Mouse (Mus musculus) midbrain, embryonic 11.5 days (tissue): ENCODE data around the gene Zfp750. TPM values are rescaled to one million over a fixed set of nuclear protein-coding genes. Genes with fewer than 3 reads are reported as not detected.
A peak's percentile ranks its signal among the peaks of the same experiment; 100 is the strongest.

Source experiments
- ATAC-seq: fragments of 200-750 bp; cut with Nextera tagmentation; 2 replicates; pipeline ENCODE4 v1.8.0; 2017; ENCODE audit warnings: moderate TSS enrichment, moderate library complexity; ENCODE audit not compliant: low FRiP score
- DNase-seq: peaks from one replicate; pipeline ENCODE4 v3.0.0; 2015; ENCODE audit warnings: low spot score; ENCODE audit errors: missing footprints
- H3K27ac ChIP-seq: fragments of 300-500 bp; sonication (generic); 2 replicates; pipeline ENCODE4 v1.5.1; 2014; ENCODE audit warnings: low read depth, low read length
- H3K27me3 ChIP-seq: fragments of 300-500 bp; sonication (generic); 2 replicates; pipeline ENCODE4 v1.6.1; 2014; ENCODE audit warnings: mild to moderate bottlenecking, low read length, moderate library complexity, mixed read lengths; ENCODE audit not compliant: control insufficient read depth, insufficient read depth
- H3K36me3 ChIP-seq: fragments of 300-500 bp; sonication (generic); 2 replicates; pipeline ENCODE4 v1.6.1; 2014; ENCODE audit warnings: mild to moderate bottlenecking, low read length, moderate library complexity, mixed read lengths; ENCODE audit not compliant: control insufficient read depth, insufficient read depth
- H3K4me1 ChIP-seq: fragments of 300-500 bp; sonication (generic); 2 replicates; pipeline ENCODE4 v1.6.1; 2014; ENCODE audit warnings: low read length; ENCODE audit not compliant: control insufficient read depth, insufficient read depth
- H3K4me2 ChIP-seq: fragments of 300-500 bp; sonication (generic); 2 replicates; pipeline ENCODE4 v1.6.1; 2014; ENCODE audit warnings: mild to moderate bottlenecking, moderate library complexity
- H3K4me3 ChIP-seq: fragments of 300-500 bp; sonication (generic); 2 replicates; pipeline ENCODE4 v1.5.1; 2014; ENCODE audit warnings: low read depth, low read length
- H3K9ac ChIP-seq: fragments of 300-500 bp; sonication (generic); 2 replicates; pipeline ENCODE4 v1.6.1; 2014; ENCODE audit warnings: low read length
- H3K9me3 ChIP-seq: fragments of 300-500 bp; sonication (generic); 2 replicates; pipeline ENCODE4 v1.6.1; 2016; ENCODE audit warnings: low read length; ENCODE audit not compliant: control insufficient read depth
- WGBS: fragments of 180-500 bp; shearing (Covaris S2); extraction: QIAGEN DNeasy Blood & Tissue Kit; methylation state at CpG from one replicate; pipeline ENCODE4 v1.1.7; 2014; 5-methylcytosine and 5-hydroxymethylcytosine counted together
- polyA plus RNA-seq: library from polyadenylated mRNA; unstranded; fragments of >200 nt; fragmentation: Nextera tagmentation; extraction: Ambion mirVana; gene quantifications from 2 replicates; pipeline ENCODE4 v1.2.1, GENCODE M21; 2014

The Zfp750 gene
- polyA plus RNA-seq, 1 experiment from 2014 or later, result 0.20 TPM

- no peak overlapping the region for H3K4me3 ChIP-seq
- no peaks in the 10 kb centered on the region for H3K9me3 ChIP-seq
- no peaks in the 10 kb centered on the region for H3K4me1 ChIP-seq
- ATAC-seq (no peak), DNase-seq (no peak)
- H3K9ac ChIP-seq, result no peak overlapping the region
- no peak overlapping the region for H3K27ac ChIP-seq
- no peaks in the 10 kb centered on the region; the same call in 1 of the 2 replicates for H3K36me3 ChIP-seq
- H3K27me3 ChIP-seq, result no peaks in the 10 kb centered on the region
- 87% methylated on average over 4 of the region's 4 CpGs for WGBS
- H3K4me2 ChIP-seq, result no peak overlapping the region
These were observed 17.6 kb downstream of the Zfp750 start for GRCm38 (mm10) chr11:121501525-121501924.

- ATAC-seq (no peak), DNase-seq (no peak)
- H3K4me1 ChIP-seq, result no peaks in the 10 kb centered on the region
- no peak overlapping the region for H3K4me2 ChIP-seq
- H3K36me3 ChIP-seq, result no peaks in the 10 kb centered on the region; the same call in 1 of the 2 replicates
- no peak overlapping the region for H3K4me3 ChIP-seq
- H3K9me3 ChIP-seq, result no peaks in the 10 kb centered on the region
- no peak overlapping the region for H3K27ac ChIP-seq
- H3K27me3 ChIP-seq, result no peaks in the 10 kb centered on the region
- no peak overlapping the region for H3K9ac ChIP-seq
These were observed 18.5 kb downstream of the Zfp750 start for GRCm38 (mm10) chr11:121500595-121500994.

DNA sequence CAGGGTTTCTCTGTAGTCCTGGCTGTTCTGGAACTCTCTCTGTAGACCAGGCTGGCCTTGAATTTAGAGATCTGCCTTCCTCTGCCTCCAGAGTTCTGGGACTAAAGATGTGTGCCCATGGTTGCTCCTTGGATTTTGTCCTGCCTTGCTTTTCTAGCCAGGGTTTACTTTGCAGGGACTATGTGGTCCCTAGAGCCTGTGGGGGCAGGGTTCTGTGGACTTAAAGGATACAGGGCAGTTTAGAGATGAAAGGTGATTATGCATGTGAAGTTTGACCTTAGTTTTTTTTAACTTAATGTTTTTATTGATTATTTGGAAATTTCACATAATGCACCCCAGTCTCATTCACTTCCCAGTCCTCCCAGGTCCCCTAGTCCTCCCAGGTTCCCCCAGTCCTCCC is 28.5 kb downstream of the Zfp750 start:
- ATAC-seq, result no peak
- no peak for DNase-seq
- Histone ChIP-seq H3K9me3 (no peaks in the 10 kb centered on the region), H3K27ac (no peak overlapping the region), H3K9ac (no peak overlapping the region), H3K4me2 (no peak overlapping the region), H3K36me3 (peaks cover 7% of the 10 kb centered on the region; the same call in 1 of the 2 replicates), H3K27me3 (no peaks in the 10 kb centered on the region), H3K4me1 (no peaks in the 10 kb centered on the region), H3K4me3 (no peak overlapping the region)

DNA sequence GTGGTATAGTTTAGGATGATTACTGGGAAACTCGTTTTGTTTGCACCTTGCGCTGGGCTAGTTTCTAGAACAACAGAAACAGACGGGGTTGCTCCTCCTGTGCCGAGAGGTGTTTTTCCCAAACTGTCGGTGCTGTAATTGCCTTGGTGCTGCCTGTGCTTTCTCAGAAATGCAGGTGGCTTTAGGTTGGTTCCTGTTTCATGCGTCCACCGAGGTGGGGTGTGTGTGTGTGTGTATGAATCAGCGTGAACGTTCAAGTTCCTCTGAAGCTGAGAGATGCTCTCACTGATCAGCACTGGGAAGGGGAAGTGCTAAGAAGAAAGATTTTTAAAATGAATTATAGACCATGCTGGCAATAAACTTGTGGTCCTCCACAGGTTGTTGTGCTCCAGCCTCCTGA is 33.3 kb downstream of the Zfp750 start:
- H3K27ac ChIP-seq, result no peak overlapping the region
- no peak for DNase-seq
- 92% methylated on average over 9 of the region's 9 CpGs for WGBS
- ATAC-seq, result no peak
- H3K27me3 ChIP-seq, result no peaks in the 10 kb centered on the region
- H3K9me3 ChIP-seq, result no peaks in the 10 kb centered on the region
- no peaks in the 10 kb centered on the region for H3K4me1 ChIP-seq
- H3K9ac ChIP-seq, result no peak overlapping the region
- no peaks in the 10 kb centered on the region for H3K36me3 ChIP-seq
- H3K4me2 ChIP-seq, result no peak overlapping the region
- H3K4me3 ChIP-seq, result no peak overlapping the region

DNA sequence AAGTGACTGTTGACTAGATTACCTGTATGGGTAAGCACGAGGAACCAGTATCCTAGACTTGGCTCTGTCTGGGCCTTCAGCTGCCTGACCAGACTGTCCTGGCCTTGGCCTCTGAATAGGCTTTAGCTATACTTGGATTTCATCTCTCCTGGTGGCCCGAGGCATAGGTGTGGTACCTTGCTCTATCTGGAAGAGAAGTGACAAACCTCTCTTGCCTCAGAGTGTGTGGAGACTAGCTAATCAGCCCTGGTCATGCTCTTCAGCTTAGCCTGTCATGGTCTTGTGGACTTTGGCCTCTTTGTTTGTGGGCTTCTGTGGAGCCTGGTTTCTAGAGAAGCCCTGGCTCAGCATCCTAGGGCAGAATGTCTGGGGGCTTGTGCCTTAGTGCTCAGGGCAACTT is 38.0 kb downstream of the Zfp750 start:
- Histone ChIP-seq H3K4me3 (no peak overlapping the region), H3K4me1 (no peaks in the 10 kb centered on the region), H3K27me3 (no peaks in the 10 kb centered on the region), H3K27ac (no peak overlapping the region), H3K9ac (no peak overlapping the region), H3K9me3 (no peaks in the 10 kb centered on the region), H3K36me3 (no peaks in the 10 kb centered on the region), H3K4me2 (no peak overlapping the region)
- DNase-seq, result no peak
- 95% methylated on average over 2 of the region's 2 CpGs for WGBS
- no peak for ATAC-seq

GRCm38 (mm10) chr11:121479476-121480203 is 39.5 kb downstream of the Zfp750 start:
- Histone ChIP-seq H3K9ac (no peak overlapping the region), H3K36me3 (no peaks in the 10 kb centered on the region), H3K9me3 (no peaks in the 10 kb centered on the region), H3K4me1 (no peaks in the 10 kb centered on the region), H3K4me3 (no peak overlapping the region), H3K4me2 (no peak overlapping the region), H3K27ac (no peak overlapping the region), H3K27me3 (no peaks in the 10 kb centered on the region)
- DNase-seq (no peak), ATAC-seq (no peak)
- 91% methylated on average over 15 of the region's 15 CpGs for WGBS

- H3K4me1 ChIP-seq, result peaks cover 2% of the 10 kb centered on the region; the same call in 1 of the 2 replicates
- no peaks in the 10 kb centered on the region for H3K36me3 ChIP-seq
- ATAC-seq (no peak), DNase-seq (peak; percentile 96)
- H3K27ac ChIP-seq, result no peak overlapping the region
- H3K27me3 ChIP-seq, result no peaks in the 10 kb centered on the region
- H3K9me3 ChIP-seq, result no peaks in the 10 kb centered on the region
- no peak overlapping the region for H3K9ac ChIP-seq
- H3K4me3 ChIP-seq, result no peak overlapping the region
- H3K4me2 ChIP-seq, result no peak overlapping the region
- WGBS, result 38% methylated on average over 9 of the region's 9 CpGs
These were observed 43.3 kb downstream of the Zfp750 start for GRCm38 (mm10) chr11:121475699-121476415.

DNA sequence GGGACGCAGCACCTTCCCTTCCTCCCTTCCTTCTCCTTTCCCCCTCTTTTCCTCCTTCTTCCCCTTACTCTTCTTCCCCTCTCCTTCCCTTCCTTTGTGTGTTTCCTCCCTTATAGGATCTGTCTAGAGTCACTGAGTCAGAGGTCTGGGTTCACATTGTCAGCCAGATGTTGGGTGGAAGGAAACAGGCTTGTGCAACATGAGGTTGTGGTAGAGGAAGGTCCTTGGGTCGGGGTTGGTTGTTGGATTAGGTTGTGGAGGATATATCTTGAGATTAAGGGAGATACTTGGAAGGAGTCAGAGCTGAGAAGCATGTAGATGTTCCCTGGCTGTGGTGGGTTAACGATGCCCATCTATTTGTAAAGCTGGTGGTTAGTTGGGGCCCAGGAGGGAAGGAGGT is 44.3 kb downstream of the Zfp750 start:
- H3K27ac ChIP-seq, result no peak overlapping the region
- no peak overlapping the region for H3K4me3 ChIP-seq
- no peaks in the 10 kb centered on the region for H3K27me3 ChIP-seq
- no peaks in the 10 kb centered on the region for H3K9me3 ChIP-seq
- peaks cover 2% of the 10 kb centered on the region; the same call in 1 of the 2 replicates for H3K4me1 ChIP-seq
- no peak overlapping the region for H3K4me2 ChIP-seq
- DNase-seq (no peak), ATAC-seq (no peak)
- WGBS, result 84% methylated on average over 3 of the region's 3 CpGs
- H3K9ac ChIP-seq, result no peak overlapping the region
- H3K36me3 ChIP-seq, result no peaks in the 10 kb centered on the region

GRCm38 (mm10) chr11:121467408-121467807 is 51.7 kb downstream of the Zfp750 start:
- Histone ChIP-seq H3K4me3 (no peak overlapping the region), H3K36me3 (no peaks in the 10 kb centered on the region; the same call in 1 of the 2 replicates), H3K27ac (no peak overlapping the region), H3K9me3 (no peaks in the 10 kb centered on the region), H3K4me1 (peaks cover 2% of the 10 kb centered on the region; the same call in 1 of the 2 replicates), H3K4me2 (no peak overlapping the region), H3K9ac (no peak overlapping the region), H3K27me3 (no peaks in the 10 kb centered on the region)
- DNase-seq (no peak), ATAC-seq (no peak)
- 95% methylated on average over 6 of the region's 6 CpGs for WGBS
